Mouse (Mus musculus) layer of hippocampus, postnatal 25 days (tissue): ENCODE results near the gene Gja5. TPM values are rescaled to one million over a fixed set of nuclear protein-coding genes. Genes with fewer than 3 reads are reported as not detected.

ENCODE experiments used
- DNase-seq, 2 experiments: peaks; one replicate each; pipeline ENCODE4 v3.0.0; 2022; ENCODE audit warnings: mixed read lengths in 2 of 2, low spot score in 1 of 2; ENCODE audit errors: extremely low spot score in 1 of 2
- total RNA-seq, 2 experiments: library from RNA; stranded (reverse); gene quantifications; 2 replicates each; pipeline ENCODE4 v1.2.3; 2021

Gene Gja5
- 1 to 10 TPM in 1 of 2 experiments, under 1 TPM in 1; 0.70 to 1.2 TPM for total RNA-seq

- DNase-seq = no peak
Observed at GRCm38 (mm10) chr3:96904393-96904792, at the start of gene Gja5. Gja5 (plus strand) TSS chr3:96904693.

DNA sequence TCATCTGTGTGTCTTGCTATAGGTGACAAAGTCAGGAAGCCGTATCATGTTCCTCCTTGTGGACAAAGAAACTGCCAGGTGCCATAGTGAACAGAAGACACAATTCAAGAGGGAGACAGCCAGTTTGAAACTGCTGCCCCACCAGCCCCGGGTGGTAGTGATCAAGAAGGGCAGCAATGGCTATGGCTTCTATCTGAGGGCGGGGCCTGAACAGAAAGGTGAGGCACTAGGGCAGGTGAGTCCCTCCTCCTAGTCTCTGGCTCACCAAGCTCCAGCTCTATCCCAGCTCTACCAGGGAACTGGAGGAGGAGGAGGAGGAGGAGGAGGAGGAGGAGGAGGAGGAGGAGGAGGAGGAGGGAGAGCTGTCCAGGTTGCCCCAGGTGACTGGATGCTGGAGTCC is 48.7 kb upstream of the Gja5 start:
- no peak for DNase-seq

DNA sequence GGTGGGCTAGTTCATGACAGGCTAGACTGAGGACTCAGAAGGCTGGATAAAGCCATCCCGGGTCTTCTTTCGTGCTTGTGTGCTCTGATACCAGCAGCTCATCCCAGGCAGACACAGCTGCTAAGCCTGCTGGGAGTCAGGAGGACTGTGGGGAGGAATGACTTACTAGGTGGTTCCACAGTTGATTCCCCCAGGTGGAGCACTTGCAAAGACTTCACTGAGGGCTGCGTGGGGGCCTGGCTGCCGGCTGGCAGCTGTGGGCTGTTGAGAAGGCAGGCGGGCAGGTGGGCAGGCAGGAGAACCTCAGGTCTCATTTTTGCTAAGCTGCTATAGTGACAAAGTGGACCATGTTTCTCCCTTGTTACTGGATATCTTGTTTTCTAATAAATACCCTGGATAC is 44.0 kb upstream of the Gja5 start:
- no peak for DNase-seq

DNA sequence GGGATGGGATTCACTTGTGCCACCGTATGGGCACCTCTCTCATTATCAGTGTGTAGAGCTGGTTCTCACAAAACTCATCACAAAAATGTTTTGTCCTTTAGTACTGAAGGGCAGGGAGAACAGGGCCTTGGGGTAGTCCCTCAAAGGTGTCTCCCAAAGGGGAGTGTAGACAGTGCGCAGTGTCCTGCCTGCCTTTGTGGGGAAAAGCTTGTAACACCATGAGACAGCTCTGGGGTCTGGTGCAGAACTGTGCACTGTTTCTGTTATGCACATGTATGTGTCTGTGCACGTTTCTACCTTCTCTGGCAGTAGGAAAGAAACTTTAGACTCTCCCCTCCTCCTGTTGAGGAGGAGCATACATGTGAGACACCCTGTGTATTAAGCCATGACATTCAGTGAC is 36.6 kb upstream of the Gja5 start:
- DNase-seq = no peak

GRCm38 (mm10) chr3:96868566-96868965 is 35.9 kb upstream of the Gja5 start:
- no peak for DNase-seq

GRCm38 (mm10) chr3:96869091-96869490 is 35.4 kb upstream of the Gja5 start:
- DNase-seq = no peak

- DNase-seq = no peak
Observed at GRCm38 (mm10) chr3:96870270-96870669, 34.2 kb upstream of the Gja5 start.

GRCm38 (mm10) chr3:96871070-96871469 is 33.4 kb upstream of the Gja5 start:
- no peak for DNase-seq

DNA sequence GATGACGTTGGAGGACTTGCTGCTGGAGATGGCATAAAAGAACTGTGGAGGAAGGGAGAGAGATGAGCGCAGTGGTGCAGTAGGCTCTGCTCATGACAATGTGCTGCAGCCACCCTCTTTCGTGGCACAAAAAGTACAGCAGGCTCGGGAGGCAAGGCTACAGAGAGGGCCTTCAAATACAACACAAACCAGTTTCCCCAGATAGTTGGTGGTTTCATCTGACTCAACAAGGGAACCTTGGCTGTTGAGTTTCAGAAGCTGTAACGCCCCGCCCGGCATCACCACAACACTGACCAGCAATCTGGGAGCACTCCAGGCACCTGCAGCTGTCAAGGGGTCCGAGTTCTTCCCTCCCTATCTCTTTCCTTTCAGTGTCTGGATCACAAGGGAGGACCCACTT is 32.0 kb upstream of the Gja5 start:
- DNase-seq = no peak

DNA sequence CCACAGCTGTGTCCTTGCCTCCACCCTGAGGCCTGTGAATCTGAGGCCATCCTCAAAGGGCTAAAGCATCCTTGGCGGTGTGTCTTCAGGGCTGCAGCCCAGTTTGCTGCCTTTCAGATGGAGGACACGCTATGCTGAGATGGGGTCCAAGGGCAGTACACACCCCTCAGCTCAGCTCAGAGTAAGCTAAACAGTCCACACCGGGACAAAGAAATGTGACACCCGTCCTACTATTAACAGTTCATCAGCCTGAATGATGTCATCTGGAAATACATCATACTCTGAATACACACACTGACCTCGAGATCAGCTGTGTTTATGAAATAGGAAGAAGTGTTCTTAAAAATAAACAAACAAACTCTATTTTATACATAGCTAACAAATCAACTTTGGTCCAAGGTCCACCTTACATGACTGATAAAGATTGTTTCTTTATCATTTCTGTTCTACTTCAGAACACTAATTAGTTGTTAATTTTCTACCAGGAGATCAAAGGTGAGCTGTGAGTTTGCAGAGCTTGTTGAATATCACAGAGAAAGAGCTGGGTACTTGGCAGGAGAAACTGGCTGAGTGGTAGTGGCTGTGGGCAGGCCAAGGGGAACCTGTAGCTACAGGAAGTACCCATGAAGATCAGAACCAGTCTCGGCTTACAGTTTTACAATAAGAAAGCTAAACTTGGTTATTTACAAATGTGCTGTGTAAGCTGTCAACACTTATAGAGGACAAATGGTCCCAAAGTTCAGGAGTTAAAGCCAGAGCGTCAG is 29.5 kb upstream of the Gja5 start:
- DNase-seq = no peak

GRCm38 (mm10) chr3:96879536-96879935 is 25.0 kb upstream of the Gja5 start:
- DNase-seq = no peak

DNA sequence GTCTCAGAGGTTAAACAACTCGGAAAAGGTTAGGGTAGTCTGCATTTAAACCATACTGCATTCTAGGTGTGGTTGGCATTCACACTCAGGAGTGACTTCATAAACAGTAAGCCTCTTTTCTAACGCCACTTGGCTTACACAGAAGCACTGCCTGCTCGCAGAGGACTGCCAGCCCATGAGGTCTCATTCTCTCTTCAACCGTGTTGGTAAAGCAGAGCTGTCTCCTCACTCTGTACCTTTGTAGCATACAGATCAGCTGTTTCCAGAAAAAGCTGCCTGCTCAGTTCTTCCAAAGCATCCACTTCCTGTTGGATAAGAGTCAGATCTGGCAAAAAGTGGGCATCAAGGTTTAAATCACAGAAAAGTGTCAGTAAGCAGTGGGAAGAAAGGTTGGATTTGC is 24.1 kb upstream of the Gja5 start:
- DNase-seq = no peak

DNA sequence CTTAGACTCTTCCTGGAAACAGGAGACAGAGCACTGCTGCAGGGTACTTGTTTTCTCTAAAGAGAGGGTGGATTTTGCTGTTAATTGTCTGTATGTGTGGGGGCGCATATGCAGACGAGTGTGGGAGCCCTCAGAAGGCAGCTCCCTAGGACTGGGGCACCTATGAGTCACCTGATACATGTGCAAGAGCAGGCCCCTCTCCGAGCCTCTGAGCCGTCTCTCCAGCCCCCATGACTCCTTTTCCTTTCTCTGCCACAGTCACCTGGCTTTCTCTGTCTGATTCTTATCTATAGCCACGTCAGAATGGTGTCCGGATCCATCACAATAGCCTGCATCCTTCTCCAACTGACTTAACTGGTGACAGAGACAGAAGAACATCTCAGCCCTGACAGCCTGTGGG is 22.9 kb upstream of the Gja5 start:
- DNase-seq = no peak

- no peak for DNase-seq
Observed at GRCm38 (mm10) chr3:96882061-96882849, 22.2 kb upstream of the Gja5 start.

DNA sequence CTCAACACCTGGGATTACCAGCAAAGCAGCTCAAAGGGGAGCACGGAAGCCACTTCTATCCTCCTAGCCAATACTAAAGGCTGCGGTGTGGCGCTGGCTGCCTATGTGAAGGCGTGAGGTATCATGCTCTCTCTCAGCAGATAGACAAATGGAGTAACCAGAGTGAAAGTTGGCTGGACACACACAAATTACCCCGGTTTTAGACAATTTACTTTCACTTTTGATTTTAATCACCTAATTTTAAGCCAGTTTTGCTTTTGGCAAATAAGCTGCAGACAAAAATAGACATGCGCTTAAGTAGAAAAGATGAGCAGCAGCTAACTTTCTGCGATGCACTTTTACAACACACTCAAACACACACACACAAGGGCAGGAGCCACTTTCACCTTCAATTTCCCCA is 20.8 kb upstream of the Gja5 start:
- DNase-seq = no peak

DNA sequence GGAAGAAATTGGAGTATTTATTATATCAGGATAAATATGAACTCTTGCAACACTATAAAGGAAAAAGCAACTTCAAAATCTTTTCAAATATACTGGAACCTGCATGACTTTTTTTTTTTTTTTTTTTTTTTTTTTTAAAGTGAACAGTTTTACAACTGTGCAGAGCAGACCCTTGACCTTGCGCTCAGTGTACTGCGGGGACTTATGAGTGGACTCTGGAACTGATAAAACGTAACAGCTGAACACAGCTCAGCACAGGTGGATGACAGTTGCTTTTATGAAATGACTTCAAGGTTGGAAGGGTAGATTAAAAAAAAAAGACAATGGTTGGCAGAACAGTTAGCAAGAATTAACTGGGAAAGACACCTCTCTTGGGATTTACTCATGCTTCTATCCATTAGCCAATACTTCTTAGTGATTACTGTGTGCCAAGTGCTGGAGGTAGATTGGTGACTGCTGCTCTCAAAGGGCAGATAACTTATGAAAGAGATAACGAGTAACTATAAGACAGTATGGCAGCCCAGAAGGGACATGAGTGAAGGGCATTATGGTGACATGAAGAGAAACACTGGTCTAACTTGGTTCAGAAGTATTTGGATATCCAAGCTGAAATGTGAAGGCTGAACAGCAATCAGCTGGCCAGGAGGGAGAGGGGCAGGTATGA is 2.0 kb upstream of the Gja5 start:
- no peak for DNase-seq

GRCm38 (mm10) chr3:96904851-96905541 is 503 bp downstream of the Gja5 start, which contains the start of gene Gpr89:
Gpr89 (minus strand) TSS chr3:96905346.
- DNase-seq = peak; percentile 95 to 96

GRCm38 (mm10) chr3:96905592-96905991 is 1.1 kb downstream of the Gja5 start:
- no peak for DNase-seq

DNA sequence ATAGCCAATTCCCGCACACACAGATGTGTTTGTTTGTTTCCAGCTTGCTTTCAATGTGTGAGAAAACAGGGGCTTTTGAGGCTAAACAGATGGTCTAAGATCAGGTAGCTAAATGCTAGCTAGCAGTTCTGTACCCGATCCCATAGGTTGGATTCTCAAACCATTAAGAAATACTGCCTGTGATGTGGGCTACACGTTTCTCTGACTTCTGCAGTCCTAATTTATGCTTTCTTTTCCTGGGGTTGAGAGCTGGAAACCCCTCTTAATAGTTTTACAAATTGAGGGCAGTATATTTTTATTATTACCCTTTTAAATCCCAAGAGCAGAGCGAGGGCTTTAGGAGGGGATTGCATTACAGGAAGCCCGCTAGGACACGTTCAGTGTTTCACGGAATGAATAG is 16.5 kb downstream of the Gja5 start:
- no peak for DNase-seq

DNA sequence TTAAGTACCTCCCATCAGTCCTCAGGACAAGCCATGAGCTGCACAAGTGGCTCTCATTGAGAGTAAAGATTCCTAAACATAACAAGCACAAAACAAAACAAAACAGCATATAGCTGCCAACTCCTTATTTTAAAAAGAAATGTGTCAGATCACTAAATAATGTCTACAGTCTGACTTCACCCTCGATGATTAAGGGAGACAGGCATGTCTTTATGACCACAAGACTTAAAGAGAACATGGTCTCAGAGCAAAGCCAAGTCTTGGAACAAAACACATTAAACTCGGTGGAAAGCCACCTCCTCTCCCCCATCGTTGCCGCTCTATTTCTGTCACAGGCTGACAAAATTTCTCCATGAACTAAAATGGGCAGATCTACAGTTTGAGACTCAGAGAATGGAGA is 20.1 kb downstream of the Gja5 start:
- no peak for DNase-seq

DNA sequence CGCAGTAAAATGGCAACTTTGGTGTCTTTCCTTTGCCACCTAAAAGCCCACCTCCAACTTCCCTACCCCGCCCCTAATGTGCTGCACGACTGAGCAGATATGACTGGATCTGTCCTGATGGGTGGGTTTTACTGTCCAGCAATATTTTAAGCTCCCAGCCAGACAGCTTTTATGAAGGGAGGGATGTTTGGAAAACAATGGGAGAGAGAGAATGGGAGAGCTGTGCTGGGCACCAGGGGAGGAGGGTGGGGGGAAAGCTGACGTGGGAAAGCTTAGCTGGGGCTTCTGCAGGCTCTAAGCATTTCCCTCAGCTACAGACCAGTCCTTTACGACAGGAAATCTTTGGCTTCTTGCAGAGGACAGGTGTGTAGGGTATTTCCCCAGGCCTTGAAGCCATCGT is 21.4 kb downstream of the Gja5 start, which contains the start of gene Gja8:
TSS of gene Gja8 (minus strand) at position 101 of the 400 bp plus-strand sequence.
- DNase-seq = no peak
